Mouse (Mus musculus): ENCODE results near the gene Stip1. TPM values are rescaled to one million over a fixed set of nuclear protein-coding genes. Genes with fewer than 3 reads are reported as not detected.

Gene Stip1
- polyA plus RNA-seq, 1 experiment from 2014 or later: 131 TPM

GRCm38 (mm10) chr19:6983621-6984020 is 56.1 kb downstream of the Stip1 start:
- no peak for TF ChIP-seq CTCF (IDR thresholded peaks at IDR 0.05; ENCODE audit: low read depth)
- Histone ChIP-seq H3K36me3 (ENCODE audit: insufficient read depth, low read length) (peaks cover 18% of the 10 kb centered on the region; the same call in 1 of the 2 replicates), H3K27me3 (ENCODE audit: insufficient read depth, low read length) (no peaks in the 10 kb centered on the region), H3K4me2 (ENCODE audit: low read length) (no peak overlapping the region), H3K27ac (no peak overlapping the region), H3K9me3 (replicated peaks; ENCODE audit: low read length) (no peaks in the 10 kb centered on the region), H3K9ac (ENCODE audit: low read depth, low read length) (no peak overlapping the region), H3K4me3 (replicated peaks; ENCODE audit: low read depth, low read length) (no peak overlapping the region), H3K4me1 (replicated peaks; ENCODE audit: insufficient read depth, low read length) (peaks cover 18% of the 10 kb centered on the region)
- no peak for DNase-seq (ENCODE audit: low spot score)
- WGBS: 93% methylated on average over 5 of the region's 5 CpGs
- no peak for ATAC-seq (replicated peaks; ENCODE audit: low FRiP score, low read depth)

GRCm38 (mm10) chr19:6981465-6981864 is 58.3 kb downstream of the Stip1 start:
- TF ChIP-seq CTCF (IDR thresholded peaks at IDR 0.05; ENCODE audit: low read depth): no peak
- Histone ChIP-seq H3K27me3 (ENCODE audit: insufficient read depth, low read length) (no peaks in the 10 kb centered on the region), H3K4me2 (ENCODE audit: low read length) (peak overlapping the region; percentile 67; the same call in 1 of the 2 replicates), H3K36me3 (ENCODE audit: insufficient read depth, low read length) (peaks cover 32% of the 10 kb centered on the region; the same call in 1 of the 2 replicates), H3K4me1 (replicated peaks; ENCODE audit: insufficient read depth, low read length) (peaks cover 20% of the 10 kb centered on the region), H3K9ac (ENCODE audit: low read depth, low read length) (no peak overlapping the region), H3K9me3 (replicated peaks; ENCODE audit: low read length) (no peaks in the 10 kb centered on the region), H3K4me3 (replicated peaks; ENCODE audit: low read depth, low read length) (no peak overlapping the region), H3K27ac (no peak overlapping the region)
- DNase-seq (ENCODE audit: low spot score) (no peak), ATAC-seq (replicated peaks; ENCODE audit: low FRiP score, low read depth) (no peak)
- WGBS: 92% methylated on average over 4 of the region's 4 CpGs

GRCm38 (mm10) chr19:6980381-6981093 is 59.2 kb downstream of the Stip1 start, which contains the start of gene Fkbp2:
Fkbp2 (minus strand) TSS chr19:6980501.
- DNase-seq (ENCODE audit: low spot score) (peak; percentile 99), ATAC-seq (replicated peaks; ENCODE audit: low FRiP score, low read depth) (peak; percentile 88)
- no peak for TF ChIP-seq CTCF (IDR thresholded peaks at IDR 0.05; ENCODE audit: low read depth)
- Histone ChIP-seq H3K4me1 (replicated peaks; ENCODE audit: insufficient read depth, low read length) (peaks cover 22% of the 10 kb centered on the region), H3K9ac (ENCODE audit: low read depth, low read length) (peak within 1 kb of the TSS; percentile 63), H3K27ac (peak within 1 kb of the TSS; percentile 83), H3K4me3 (replicated peaks; ENCODE audit: low read depth, low read length) (peak within 1 kb of the TSS; percentile 46), H3K36me3 (ENCODE audit: insufficient read depth, low read length) (peaks cover 32% of the 10 kb centered on the region; the same call in 1 of the 2 replicates), H3K9me3 (replicated peaks; ENCODE audit: low read length) (no peaks in the 10 kb centered on the region), H3K27me3 (ENCODE audit: insufficient read depth, low read length) (no peaks in the 10 kb centered on the region), H3K4me2 (ENCODE audit: low read length) (peak within 1 kb of the TSS; percentile 70)
- WGBS: under 1% methylated on average over 38 of the region's 38 CpGs

GRCm38 (mm10) chr19:6979486-6980380 is 60.0 kb downstream of the Stip1 start:
- DNase-seq (ENCODE audit: low spot score): peak; percentile 99
- ATAC-seq (replicated peaks; ENCODE audit: low FRiP score, low read depth): peak; percentile 90
- Histone ChIP-seq H3K4me1 (replicated peaks; ENCODE audit: insufficient read depth, low read length) (peaks cover 22% of the 10 kb centered on the region), H3K4me3 (replicated peaks; ENCODE audit: low read depth, low read length) (peak overlapping the region; percentile 46), H3K9ac (ENCODE audit: low read depth, low read length) (peak overlapping the region; percentile 63), H3K4me2 (ENCODE audit: low read length) (peak overlapping the region; percentile 70), H3K27me3 (ENCODE audit: insufficient read depth, low read length) (no peaks in the 10 kb centered on the region), H3K36me3 (ENCODE audit: insufficient read depth, low read length) (peaks cover 28% of the 10 kb centered on the region; the same call in 1 of the 2 replicates), H3K9me3 (replicated peaks; ENCODE audit: low read length) (no peaks in the 10 kb centered on the region), H3K27ac (peak overlapping the region; percentile 83)
- under 1% methylated on average over 56 of the region's 59 CpGs for WGBS
- peak; percentile 79 for TF ChIP-seq CTCF (IDR thresholded peaks at IDR 0.05; ENCODE audit: low read depth)

- no peaks in the 10 kb centered on the region for H3K27me3 ChIP-seq (ENCODE audit: insufficient read depth, low read length)
- ATAC-seq (replicated peaks; ENCODE audit: low FRiP score, low read depth) (no peak), DNase-seq (ENCODE audit: low spot score) (peak; percentile 24)
- H3K4me1 ChIP-seq (replicated peaks; ENCODE audit: insufficient read depth, low read length): peaks cover 22% of the 10 kb centered on the region
- H3K4me2 ChIP-seq (ENCODE audit: low read length): peak overlapping the region; percentile 70
- 6% methylated on average over 11 of the region's 11 CpGs for WGBS
- H3K36me3 ChIP-seq (ENCODE audit: insufficient read depth, low read length): peaks cover 27% of the 10 kb centered on the region; the same call in 1 of the 2 replicates
- no peak for TF ChIP-seq CTCF (IDR thresholded peaks at IDR 0.05; ENCODE audit: low read depth)
- H3K9me3 ChIP-seq (replicated peaks; ENCODE audit: low read length): no peaks in the 10 kb centered on the region
- peak overlapping the region; percentile 63 for H3K9ac ChIP-seq (ENCODE audit: low read depth, low read length)
- H3K27ac ChIP-seq: peak overlapping the region; percentile 75; the same call in 1 of the 2 replicates
- peak overlapping the region; percentile 46 for H3K4me3 ChIP-seq (replicated peaks; ENCODE audit: low read depth, low read length)
These were observed 60.7 kb downstream of the Stip1 start for GRCm38 (mm10) chr19:6979001-6979479.

GRCm38 (mm10) chr19:6978639-6978974 is 61.2 kb downstream of the Stip1 start:
- peaks cover 24% of the 10 kb centered on the region; the same call in 1 of the 2 replicates for H3K36me3 ChIP-seq (ENCODE audit: insufficient read depth, low read length)
- H3K27me3 ChIP-seq (ENCODE audit: insufficient read depth, low read length): no peaks in the 10 kb centered on the region
- H3K9ac ChIP-seq (ENCODE audit: low read depth, low read length): peak overlapping the region; percentile 63
- H3K4me2 ChIP-seq (ENCODE audit: low read length): peak overlapping the region; percentile 70
- peaks cover 22% of the 10 kb centered on the region for H3K4me1 ChIP-seq (replicated peaks; ENCODE audit: insufficient read depth, low read length)
- no peak for TF ChIP-seq CTCF (IDR thresholded peaks at IDR 0.05; ENCODE audit: low read depth)
- 35% methylated on average over 3 of the region's 3 CpGs for WGBS
- peak overlapping the region; percentile 46; the same call in 1 of the 2 replicates for H3K4me3 ChIP-seq (replicated peaks; ENCODE audit: low read depth, low read length)
- no peaks in the 10 kb centered on the region for H3K9me3 ChIP-seq (replicated peaks; ENCODE audit: low read length)
- no peak for DNase-seq (ENCODE audit: low spot score)
- ATAC-seq (replicated peaks; ENCODE audit: low FRiP score, low read depth): no peak
- H3K27ac ChIP-seq: 0 out of 2 replicates have a peak overlapping the region, but pooled peaks have one; percentile 75

Measured in kidney, postnatal 0 days (tissue).